Mouse (Mus musculus) G1E (cell line): Measurements from ENCODE around the gene Tulp4.

Experiments
- CTCF ChIP-seq: IDR thresholded peaks from 2 replicates; pipeline ENCODE4 v1.5.1; 2012; ENCODE audit warnings: low read depth, low read length, inconsistent platforms, mixed read lengths
- GATA1 ChIP-seq: IDR thresholded peaks from 2 replicates; pipeline ENCODE4 v1.6.1; 2012; ENCODE audit warnings: borderline replicate concordance, low read length, inconsistent platforms, mixed read lengths
- GATA2 ChIP-seq: IDR thresholded peaks from 2 replicates; pipeline ENCODE4 v1.6.1; 2012; ENCODE audit warnings: low read depth, low read length, inconsistent platforms, borderline replicate concordance
- POLR2AphosphoS5 ChIP-seq: IDR thresholded peaks from 2 replicates; pipeline ENCODE4 v1.6.1; 2012; ENCODE audit warnings: low read depth, low read length, inconsistent platforms; ENCODE audit not compliant: insufficient replicate concordance
- TAL1 ChIP-seq: conservative IDR thresholded peaks from 2 replicates; pipeline ENCODE4 v1.6.1; 2012; ENCODE audit warnings: low read depth, low read length, inconsistent platforms, mixed read lengths

DNA sequence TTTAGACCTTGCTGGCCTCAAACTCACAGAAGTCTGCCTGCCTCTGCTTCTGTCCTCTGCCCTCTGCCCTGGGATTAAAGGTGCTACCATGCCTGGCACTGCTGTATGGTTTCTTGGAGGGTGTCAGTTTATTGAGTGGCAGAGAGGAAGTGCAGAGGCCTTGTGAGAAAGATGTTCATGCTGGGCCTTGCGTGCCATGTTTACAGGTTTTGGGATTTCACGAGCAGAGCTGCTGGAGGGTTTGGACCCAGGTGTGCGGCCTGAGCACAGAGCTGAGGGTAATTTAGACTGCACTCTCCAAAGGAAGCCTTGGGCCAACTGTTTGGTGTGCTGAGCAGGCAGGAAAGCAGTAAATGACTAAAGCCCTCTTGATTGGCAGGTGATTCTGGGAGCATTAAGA lies 11.7 kb downstream of the Tulp4 start:
- TF ChIP-seq CTCF = no peak
- TF ChIP-seq POLR2AphosphoS5 = no peak
- no peak for TF ChIP-seq GATA1
- no peak for TF ChIP-seq TAL1
- no peak for TF ChIP-seq GATA2
